Mouse (Mus musculus): ENCODE data around the gene Nhsl1. TPM values are rescaled to one million over a fixed set of nuclear protein-coding genes. Genes with fewer than 3 reads are reported as not detected.

Nhsl1 gene
- total RNA-seq, 2 experiments from 2014 or later = 46.7 to 53.1 TPM

- DNase-seq = no peak
These were observed 171.2 kb downstream of the Nhsl1 start for GRCm38 (mm10) chr10:18489936-18490335.

DNA sequence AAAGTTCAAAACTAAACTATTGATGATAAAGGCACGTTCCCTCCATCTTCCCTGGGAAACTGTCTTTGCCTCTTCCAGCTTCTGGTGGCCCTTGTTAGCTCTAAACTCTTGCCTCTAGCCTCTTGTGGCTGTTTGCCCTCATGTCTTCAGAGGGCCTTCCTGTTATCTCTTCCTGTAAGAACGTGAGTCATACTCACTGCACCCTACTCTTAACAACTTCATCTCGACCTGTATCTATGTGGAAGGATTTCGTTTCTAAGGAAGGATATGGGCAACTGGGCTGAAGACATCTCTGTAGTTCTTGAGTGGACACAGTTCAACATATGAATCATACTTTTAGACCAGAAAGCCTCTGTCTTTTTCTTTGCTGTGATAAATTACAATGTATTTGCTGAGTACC lies 173.2 kb downstream of the Nhsl1 start:
- no peak for DNase-seq

DNA sequence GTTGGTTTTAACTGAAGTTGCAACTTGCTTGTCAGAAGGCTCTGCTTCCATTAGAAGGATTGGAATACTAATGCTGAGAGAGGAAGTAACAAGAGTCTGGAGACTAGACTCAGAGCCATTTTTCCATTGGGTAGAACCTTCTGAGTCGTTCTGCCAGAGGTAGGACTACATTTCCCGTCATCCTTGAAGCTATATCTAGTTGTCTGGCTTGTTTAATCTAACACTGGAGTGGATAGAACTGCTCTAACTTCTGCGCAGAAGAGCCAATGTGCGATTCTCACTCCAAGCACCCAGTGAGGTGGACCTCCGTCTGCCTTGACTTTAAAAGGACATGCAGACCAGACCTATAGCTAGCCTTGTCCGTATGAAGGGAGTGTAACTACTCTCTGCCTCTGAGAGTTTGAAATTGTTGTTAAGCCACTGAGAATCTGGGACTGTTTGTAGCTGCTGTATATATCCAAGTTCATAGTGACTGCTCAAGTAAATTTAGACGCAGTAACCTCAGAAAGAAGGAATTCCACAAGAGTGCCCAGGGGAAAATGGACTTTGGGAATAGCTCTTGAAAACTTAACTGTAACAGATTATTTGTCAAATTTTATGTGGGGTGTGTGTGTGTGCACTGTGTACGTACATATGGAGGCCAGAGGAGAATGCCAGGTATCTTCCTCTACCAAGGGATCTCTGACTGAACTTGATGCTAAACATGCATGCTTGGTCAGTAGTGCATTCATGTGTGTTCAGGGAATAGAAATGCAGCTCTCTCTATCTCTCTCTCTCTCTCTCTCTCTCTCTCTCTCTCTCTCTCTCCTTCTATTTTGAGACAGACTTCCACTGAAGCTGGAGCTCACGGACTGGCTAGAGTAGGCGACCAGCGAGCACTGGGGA lies 174.5 kb downstream of the Nhsl1 start:
- DNase-seq = no peak

DNA sequence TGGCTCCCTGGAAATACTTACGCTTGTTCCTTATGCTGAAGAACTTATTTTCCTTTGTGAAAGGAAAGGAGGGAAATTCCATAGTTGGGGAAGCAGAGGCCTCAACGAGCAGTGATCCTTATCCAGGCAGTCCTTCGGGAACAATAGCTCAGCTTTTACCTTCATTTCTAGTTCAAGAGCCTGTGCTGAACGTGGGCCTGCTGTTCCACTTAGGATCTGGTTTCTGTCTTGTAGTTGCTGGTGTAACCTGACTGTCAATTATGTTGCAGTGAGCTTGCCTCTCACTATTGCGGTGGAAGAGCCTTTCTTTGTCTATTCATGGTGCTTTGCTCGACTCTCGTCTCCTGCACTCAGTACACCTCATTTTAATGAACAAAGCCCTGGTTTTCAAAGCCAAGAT lies 175.5 kb downstream of the Nhsl1 start:
- no peak for DNase-seq

GRCm38 (mm10) chr10:18497066-18497465 lies 178.3 kb downstream of the Nhsl1 start:
- DNase-seq = no peak

- DNase-seq = no peak
These were observed 183.2 kb downstream of the Nhsl1 start for GRCm38 (mm10) chr10:18501997-18502396.

DNA sequence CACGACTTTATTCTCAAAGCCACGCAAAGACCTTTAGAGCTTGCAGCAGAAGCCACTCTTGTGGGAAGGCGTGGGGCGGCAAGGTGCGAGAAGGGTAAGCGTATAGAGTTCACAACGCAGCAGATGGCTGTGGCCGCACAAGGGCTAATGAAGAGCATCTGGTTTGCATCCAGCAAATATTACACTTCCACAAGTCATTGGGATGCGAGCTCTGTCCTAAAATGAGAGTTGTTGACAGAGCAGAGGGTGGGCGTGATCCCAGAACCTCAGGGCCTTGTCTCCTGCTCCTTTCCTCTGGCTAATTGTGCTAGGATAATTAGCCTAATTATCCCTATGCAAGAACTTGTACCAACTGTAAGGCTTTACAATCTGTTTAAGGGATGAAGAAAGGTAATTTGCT lies 186.9 kb downstream of the Nhsl1 start:
- no peak for DNase-seq

DNA sequence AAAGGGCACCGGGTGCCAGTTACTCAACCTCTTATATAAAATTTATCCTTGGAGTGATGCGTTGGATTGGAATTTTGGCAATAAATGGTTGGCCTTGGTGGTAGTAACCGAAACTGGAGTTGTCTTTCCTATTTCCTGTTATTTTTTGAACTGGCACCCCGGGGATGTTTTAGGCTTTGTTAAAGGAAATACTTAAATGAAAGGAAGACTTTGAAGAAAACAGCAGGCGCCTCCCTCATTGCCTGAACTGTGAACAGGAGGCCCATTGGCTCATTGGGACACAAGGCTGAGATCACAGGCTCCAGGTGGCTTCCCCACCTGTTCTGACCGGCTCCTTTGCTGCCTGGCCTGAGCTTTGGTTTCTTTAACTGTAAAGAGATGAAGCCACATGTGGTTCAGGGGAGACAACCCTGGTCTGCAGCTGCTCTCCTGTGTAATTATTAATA lies 187.7 kb downstream of the Nhsl1 start:
- no peak for DNase-seq

GRCm38 (mm10) chr10:18507869-18508473 lies 189.2 kb downstream of the Nhsl1 start:
- DNase-seq = no peak

GRCm38 (mm10) chr10:18508586-18508985 lies 189.8 kb downstream of the Nhsl1 start:
- DNase-seq = peak in 1 of 2 experiments; percentile 36

DNA sequence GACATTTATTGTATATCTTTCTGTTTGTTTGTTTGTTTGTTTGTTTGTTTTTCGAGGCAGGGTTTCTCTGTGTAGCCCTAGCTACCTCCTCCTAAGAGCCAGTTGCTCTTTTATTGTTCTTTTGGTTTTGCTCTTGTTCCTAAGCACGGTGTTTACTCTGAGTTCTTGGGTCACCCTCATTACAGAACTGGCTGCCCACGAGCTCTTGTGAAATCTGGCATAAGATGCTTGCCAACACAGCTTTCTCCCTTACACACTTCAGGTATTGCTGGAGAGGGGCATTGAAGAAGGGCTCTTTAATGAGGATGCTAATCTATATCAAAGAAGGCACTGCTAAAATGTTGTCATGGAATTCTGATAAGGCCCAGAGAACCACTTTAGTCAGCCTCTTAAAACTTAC lies 191.9 kb downstream of the Nhsl1 start:
- DNase-seq = no peak

GRCm38 (mm10) chr10:18511496-18511895 lies 192.7 kb downstream of the Nhsl1 start:
- no peak for DNase-seq

GRCm38 (mm10) chr10:18522556-18522955 lies 203.8 kb downstream of the Nhsl1 start:
- DNase-seq = no peak

DNA sequence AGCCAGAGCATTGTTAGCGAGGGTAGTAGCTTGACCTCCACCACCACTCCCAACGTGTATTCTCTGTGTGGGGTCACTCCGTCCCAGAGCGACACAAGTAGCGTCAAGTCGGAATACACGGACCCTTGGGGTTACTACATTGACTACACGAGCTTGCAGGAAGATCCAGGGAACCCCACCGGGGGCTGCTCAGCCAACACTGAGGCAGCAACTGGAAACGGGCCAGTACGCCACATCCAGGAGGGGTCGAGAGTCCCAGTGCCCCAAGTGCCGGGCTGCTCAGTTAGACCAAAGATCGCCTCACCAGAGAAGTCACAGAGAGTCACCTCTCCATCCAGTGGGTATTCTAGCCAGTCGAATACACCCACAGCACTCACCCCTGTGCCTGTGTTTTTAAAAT lies 206.5 kb downstream of the Nhsl1 start:
- DNase-seq = no peak

DNA sequence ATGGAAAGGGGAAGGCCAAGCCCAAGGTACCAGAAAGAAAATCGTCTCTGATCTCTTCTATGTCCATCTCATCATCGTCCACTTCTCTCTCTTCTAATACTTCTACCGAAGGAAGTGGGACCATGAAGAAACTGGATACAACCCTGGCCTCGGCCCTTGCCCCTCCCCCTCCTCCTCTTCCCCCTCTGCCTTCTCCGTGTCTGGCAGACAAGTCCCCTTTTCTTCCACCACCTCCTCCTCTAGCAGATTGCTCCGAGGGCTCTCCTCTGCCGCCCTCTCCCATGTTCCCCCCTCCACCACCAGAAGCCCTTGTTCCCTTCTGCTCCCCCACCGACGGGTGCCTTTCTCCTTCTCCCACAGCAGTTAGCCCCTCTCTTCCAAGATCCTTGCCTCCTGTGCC lies 206.9 kb downstream of the Nhsl1 start:
- DNase-seq = no peak

- DNase-seq = peak; percentile 69 to 79
These were observed 207.5 kb downstream of the Nhsl1 start for GRCm38 (mm10) chr10:18526184-18526850.

GRCm38 (mm10) chr10:18526851-18527675 lies 208.3 kb downstream of the Nhsl1 start:
- no peak for DNase-seq

DNA sequence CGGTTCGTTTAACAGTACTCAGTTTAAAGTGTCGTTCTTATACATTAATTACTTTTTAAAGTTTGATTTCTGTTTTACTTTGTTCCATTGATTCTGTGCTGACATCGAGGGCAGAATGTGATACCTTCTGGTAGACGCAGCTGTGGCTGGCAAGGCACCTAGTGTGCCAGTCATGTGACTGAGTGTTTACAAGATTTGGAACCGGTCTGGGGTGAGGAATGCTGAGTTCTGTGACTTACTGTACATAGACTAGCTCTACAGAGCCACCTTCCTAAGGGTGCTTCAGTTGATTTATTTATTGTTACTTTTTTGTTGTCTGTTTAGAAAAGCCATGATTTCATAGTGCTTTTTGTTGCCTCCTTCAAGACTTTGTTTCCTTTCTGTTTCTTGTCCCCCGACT lies 209.0 kb downstream of the Nhsl1 start:
- DNase-seq = no peak

- DNase-seq = peak in 1 of 2 experiments; percentile 31
These were observed 209.7 kb downstream of the Nhsl1 start for GRCm38 (mm10) chr10:18528475-18528874.

- DNase-seq = no peak
These were observed 210.4 kb downstream of the Nhsl1 start for GRCm38 (mm10) chr10:18529177-18529576.

DNA sequence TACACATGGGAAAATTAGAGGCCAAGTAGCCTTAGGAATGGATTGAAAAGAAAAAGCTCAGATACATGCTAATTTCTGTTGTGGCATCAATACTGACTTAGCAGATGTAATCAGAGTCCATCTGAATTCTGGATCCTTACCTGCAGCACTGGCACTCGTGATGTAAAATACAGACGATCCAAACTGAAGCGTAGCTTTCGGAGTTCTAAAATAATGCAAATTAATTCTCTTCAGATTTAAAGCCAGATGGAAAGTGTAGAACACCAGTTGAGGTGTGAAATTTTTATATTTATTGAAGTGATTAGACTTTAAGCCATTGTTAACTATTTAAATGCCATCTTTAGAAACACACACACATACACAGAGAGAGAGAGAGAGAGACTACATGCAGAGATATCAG lies 211.4 kb downstream of the Nhsl1 start:
- DNase-seq = no peak

GRCm38 (mm10) chr10:18532293-18532692 lies 213.5 kb downstream of the Nhsl1 start:
- no peak for DNase-seq
